Mouse (Mus musculus): ENCODE measurements around the gene Midn. TPM values are rescaled to one million over a fixed set of nuclear protein-coding genes. Genes with fewer than 3 reads are reported as not detected.

Midn gene
- polyA plus RNA-seq, 1 experiment from 2014 or later = 78.2 TPM

DNA sequence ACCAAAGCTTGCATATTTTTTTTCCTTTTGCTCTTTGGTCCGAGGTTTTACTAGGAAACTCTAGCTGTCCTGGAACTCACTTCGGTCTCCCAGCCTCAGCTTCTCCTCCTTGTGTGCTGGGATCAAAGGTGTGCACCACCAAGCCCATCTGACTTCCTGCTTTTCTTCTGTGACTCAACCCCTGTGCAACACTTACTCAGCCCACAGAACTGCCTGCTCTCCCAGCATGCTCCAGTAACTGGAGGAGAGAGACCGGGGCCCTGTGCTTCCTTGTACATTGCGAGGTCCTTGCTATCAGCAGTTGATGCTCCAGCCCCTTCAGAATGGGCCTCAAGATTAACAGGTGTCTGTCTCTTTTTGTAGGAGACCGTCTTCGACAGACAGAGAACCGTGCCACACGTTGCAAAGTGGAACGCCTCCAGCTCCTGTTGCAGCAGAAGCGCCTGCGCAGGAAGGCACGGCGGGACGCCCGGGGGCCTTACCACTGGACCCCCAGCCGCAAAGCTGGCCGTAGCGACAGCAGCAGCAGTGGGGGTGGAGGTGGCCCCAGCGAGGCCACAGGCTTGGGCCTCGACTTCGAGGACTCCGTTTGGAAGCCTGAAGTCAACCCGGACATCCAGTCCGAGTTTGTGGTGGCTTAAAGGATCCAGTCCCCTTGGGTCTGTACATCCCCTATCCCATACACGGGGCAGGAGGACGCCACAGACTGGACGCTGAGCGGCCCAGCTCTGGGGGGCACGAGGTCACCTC lies 8.1 kb downstream of the Midn start:
- ATAC-seq (ENCODE audit: insufficient read depth, low FRiP score, low TSS enrichment) (no peak), DNase-seq (ENCODE audit: low spot score) (no peak)
- peak overlapping the region; percentile 30; the same call in 1 of the 2 replicates for H3K27ac ChIP-seq (ENCODE audit: low read depth, low read length)
- no peaks in the 10 kb centered on the region for H3K9me3 ChIP-seq (ENCODE audit: control insufficient read depth, low read length)
- 90% methylated on average over 29 of the region's 29 CpGs for WGBS
- 0 out of 2 replicates have a peak overlapping the region, but pooled peaks have one; percentile 10 for H3K4me3 ChIP-seq (ENCODE audit: low read depth, low read length)
- peaks cover 64% of the 10 kb centered on the region for H3K4me1 ChIP-seq (ENCODE audit: control insufficient read depth, insufficient read depth, low read length)
- H3K4me2 ChIP-seq (ENCODE audit: low read depth) = no peak overlapping the region
- H3K36me3 ChIP-seq (ENCODE audit: control insufficient read depth, insufficient read depth, low read length) = peaks cover 55% of the 10 kb centered on the region
- no peaks in the 10 kb centered on the region for H3K27me3 ChIP-seq (ENCODE audit: control insufficient read depth, insufficient read depth, low read length)
- no peak overlapping the region for H3K9ac ChIP-seq (ENCODE audit: low read length)

DNA sequence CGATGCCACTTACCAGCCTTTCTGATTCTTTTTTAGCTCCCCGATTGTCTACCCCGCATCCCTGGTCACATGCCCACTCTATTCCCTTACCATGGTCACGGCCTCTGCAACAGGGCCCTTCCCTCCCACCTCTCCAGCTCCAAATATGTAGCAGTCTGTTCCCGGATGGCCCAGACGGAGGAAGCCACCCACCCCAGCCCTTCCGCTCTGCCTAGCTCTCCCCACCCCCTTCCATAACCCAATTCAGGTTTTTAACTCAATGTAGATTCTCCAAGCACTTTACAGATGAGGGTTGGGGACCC lies 8.6 kb downstream of the Midn start:
- Histone ChIP-seq H3K36me3 (ENCODE audit: control insufficient read depth, insufficient read depth, low read length) (peaks cover 53% of the 10 kb centered on the region), H3K9ac (ENCODE audit: low read length) (no peak overlapping the region), H3K9me3 (ENCODE audit: control insufficient read depth, low read length) (no peaks in the 10 kb centered on the region), H3K4me3 (ENCODE audit: low read depth, low read length) (0 out of 2 replicates have a peak overlapping the region, but pooled peaks have one; percentile 10), H3K4me1 (ENCODE audit: control insufficient read depth, insufficient read depth, low read length) (peaks cover 67% of the 10 kb centered on the region), H3K27ac (ENCODE audit: low read depth, low read length) (peak overlapping the region; percentile 87; the same call in 1 of the 2 replicates), H3K4me2 (ENCODE audit: low read depth) (no peak overlapping the region), H3K27me3 (ENCODE audit: control insufficient read depth, insufficient read depth, low read length) (no peaks in the 10 kb centered on the region)
- 78% methylated on average over 7 of the region's 7 CpGs for WGBS
- DNase-seq (ENCODE audit: low spot score) (no peak), ATAC-seq (ENCODE audit: insufficient read depth, low FRiP score, low TSS enrichment) (no peak)

DNA sequence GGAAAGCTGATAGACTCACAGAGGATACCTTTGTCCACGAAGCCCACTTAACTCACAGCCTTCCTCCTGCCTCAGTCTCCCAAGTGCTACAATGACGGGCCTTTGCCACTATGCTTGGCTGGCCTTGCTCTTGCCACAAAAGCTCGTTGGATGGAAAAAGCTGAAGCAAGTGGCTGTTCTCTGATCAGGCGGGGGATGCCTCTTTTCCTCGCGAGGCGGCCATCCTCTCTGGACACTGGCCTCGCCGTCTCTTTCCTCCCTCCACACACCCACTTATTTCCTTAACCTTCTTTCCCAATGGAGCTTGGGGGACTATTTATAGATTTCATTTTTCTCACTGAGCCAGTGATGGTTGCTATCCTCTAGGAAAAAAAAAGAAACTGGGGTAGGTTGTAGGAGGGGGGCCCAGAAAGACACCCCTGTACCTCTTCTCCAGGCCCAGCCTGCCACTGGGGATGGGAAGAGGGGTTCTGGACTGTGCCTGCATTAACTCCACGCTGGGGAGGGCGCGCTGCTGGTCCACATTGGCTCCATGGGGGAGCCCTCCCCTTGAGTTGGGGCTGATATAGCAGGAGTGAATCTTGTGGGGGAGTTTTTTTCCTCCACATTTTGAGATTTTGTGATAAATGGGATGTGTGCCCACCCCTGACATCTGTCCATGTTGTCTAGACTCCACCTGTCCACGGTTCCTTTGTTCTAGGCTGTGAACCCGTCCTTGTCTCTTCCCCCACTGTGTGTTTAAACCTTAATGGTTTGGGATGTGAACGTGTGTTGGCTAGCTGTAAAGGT lies 9.3 kb downstream of the Midn start:
- Histone ChIP-seq H3K27ac (ENCODE audit: low read depth, low read length) (peak overlapping the region; percentile 87; the same call in 1 of the 2 replicates), H3K36me3 (ENCODE audit: control insufficient read depth, insufficient read depth, low read length) (peaks cover 50% of the 10 kb centered on the region), H3K9ac (ENCODE audit: low read length) (peak overlapping the region; percentile 35; the same call in 1 of the 2 replicates), H3K4me3 (ENCODE audit: low read depth, low read length) (no peak overlapping the region), H3K4me1 (ENCODE audit: control insufficient read depth, insufficient read depth, low read length) (peaks cover 66% of the 10 kb centered on the region), H3K27me3 (ENCODE audit: control insufficient read depth, insufficient read depth, low read length) (no peaks in the 10 kb centered on the region), H3K9me3 (ENCODE audit: control insufficient read depth, low read length) (no peaks in the 10 kb centered on the region), H3K4me2 (ENCODE audit: low read depth) (0 out of 2 replicates have a peak overlapping the region, but pooled peaks have one; percentile 5)
- no peak for DNase-seq (ENCODE audit: low spot score)
- 69% methylated on average over 15 of the region's 15 CpGs for WGBS
- ATAC-seq (ENCODE audit: insufficient read depth, low FRiP score, low TSS enrichment) = no peak

DNA sequence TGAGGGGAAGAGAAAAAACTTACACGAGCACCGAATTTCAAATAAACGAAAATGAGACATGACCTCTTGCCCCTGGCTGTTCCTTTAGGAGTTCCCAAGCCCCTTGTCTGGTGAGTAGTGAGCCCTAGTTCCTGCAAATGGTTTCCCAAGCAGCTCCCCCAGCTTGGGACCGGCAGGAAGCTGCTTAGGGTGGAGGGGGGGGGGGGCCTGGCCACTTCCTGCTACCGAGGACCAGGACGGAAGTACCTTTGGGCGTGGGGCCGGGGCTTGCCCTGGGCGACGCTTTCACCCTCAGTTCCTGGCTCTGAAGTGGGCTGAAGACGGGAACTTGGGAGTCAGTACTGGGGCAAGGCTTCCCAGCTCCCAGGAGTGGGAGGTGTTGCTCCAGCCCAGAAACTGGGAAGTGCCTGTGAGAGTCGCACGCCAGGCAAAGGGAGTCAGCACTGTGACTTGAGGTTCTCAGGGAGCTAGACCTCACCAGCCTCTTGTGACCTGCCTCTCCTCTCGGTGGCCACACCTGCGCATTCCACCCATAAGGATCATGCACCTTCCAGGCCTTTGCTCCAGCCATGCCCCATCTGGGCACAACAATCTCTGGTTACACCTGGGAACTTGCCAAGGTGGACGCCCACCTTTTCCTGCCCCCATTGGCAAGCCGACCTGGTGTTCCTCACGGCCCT lies 10.4 kb downstream of the Midn start:
- H3K4me2 ChIP-seq (ENCODE audit: low read depth) = peak overlapping the region; percentile 59
- peak overlapping the region; percentile 12 for H3K4me3 ChIP-seq (ENCODE audit: low read depth, low read length)
- H3K4me1 ChIP-seq (ENCODE audit: control insufficient read depth, insufficient read depth, low read length) = peaks cover 55% of the 10 kb centered on the region
- H3K27me3 ChIP-seq (ENCODE audit: control insufficient read depth, insufficient read depth, low read length) = no peaks in the 10 kb centered on the region
- WGBS = 17% methylated on average over 18 of the region's 18 CpGs
- peak overlapping the region; percentile 87 for H3K27ac ChIP-seq (ENCODE audit: low read depth, low read length)
- H3K9ac ChIP-seq (ENCODE audit: low read length) = no peak overlapping the region
- peak; percentile 64 for DNase-seq (ENCODE audit: low spot score)
- no peak for ATAC-seq (ENCODE audit: insufficient read depth, low FRiP score, low TSS enrichment)
- H3K36me3 ChIP-seq (ENCODE audit: control insufficient read depth, insufficient read depth, low read length) = peaks cover 40% of the 10 kb centered on the region
- H3K9me3 ChIP-seq (ENCODE audit: control insufficient read depth, low read length) = no peaks in the 10 kb centered on the region

DNA sequence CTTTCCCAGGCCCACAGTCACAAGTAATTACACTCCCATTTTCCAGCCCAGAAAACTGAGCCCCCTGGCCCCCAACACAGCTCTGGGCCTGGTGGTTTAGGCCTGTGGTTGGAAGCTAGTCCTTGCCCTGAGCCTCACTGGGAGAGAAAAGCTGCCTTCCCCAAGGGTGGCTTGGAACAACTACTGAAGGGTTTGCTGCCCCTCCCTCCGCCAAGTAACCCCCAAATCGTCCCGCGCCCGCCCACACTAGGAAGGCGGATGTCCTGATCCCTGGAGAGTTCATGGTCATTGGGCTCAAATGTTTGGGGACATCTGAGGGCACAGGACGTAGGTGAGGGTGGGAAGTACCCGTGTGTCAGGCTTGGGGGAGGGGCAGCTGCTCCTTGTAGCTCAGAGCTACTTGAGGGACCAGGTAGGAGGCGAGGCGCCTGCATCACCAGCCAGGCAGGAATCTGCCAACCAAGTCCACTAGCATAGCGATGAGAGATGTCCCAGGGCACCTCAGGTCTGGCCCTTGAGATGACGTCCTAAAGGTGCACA lies 11.0 kb downstream of the Midn start:
- Histone ChIP-seq H3K4me1 (ENCODE audit: control insufficient read depth, insufficient read depth, low read length) (peaks cover 50% of the 10 kb centered on the region), H3K27me3 (ENCODE audit: control insufficient read depth, insufficient read depth, low read length) (no peaks in the 10 kb centered on the region), H3K9ac (ENCODE audit: low read length) (peak overlapping the region; percentile 44), H3K9me3 (ENCODE audit: control insufficient read depth, low read length) (no peaks in the 10 kb centered on the region), H3K4me3 (ENCODE audit: low read depth, low read length) (peak overlapping the region; percentile 33), H3K27ac (ENCODE audit: low read depth, low read length) (peak overlapping the region; percentile 87), H3K4me2 (ENCODE audit: low read depth) (peak overlapping the region; percentile 59), H3K36me3 (ENCODE audit: control insufficient read depth, insufficient read depth, low read length) (peaks cover 33% of the 10 kb centered on the region)
- WGBS = 6% methylated on average over 12 of the region's 12 CpGs
- no peak for DNase-seq (ENCODE audit: low spot score)
- ATAC-seq (ENCODE audit: insufficient read depth, low FRiP score, low TSS enrichment) = peak; percentile 1

DNA sequence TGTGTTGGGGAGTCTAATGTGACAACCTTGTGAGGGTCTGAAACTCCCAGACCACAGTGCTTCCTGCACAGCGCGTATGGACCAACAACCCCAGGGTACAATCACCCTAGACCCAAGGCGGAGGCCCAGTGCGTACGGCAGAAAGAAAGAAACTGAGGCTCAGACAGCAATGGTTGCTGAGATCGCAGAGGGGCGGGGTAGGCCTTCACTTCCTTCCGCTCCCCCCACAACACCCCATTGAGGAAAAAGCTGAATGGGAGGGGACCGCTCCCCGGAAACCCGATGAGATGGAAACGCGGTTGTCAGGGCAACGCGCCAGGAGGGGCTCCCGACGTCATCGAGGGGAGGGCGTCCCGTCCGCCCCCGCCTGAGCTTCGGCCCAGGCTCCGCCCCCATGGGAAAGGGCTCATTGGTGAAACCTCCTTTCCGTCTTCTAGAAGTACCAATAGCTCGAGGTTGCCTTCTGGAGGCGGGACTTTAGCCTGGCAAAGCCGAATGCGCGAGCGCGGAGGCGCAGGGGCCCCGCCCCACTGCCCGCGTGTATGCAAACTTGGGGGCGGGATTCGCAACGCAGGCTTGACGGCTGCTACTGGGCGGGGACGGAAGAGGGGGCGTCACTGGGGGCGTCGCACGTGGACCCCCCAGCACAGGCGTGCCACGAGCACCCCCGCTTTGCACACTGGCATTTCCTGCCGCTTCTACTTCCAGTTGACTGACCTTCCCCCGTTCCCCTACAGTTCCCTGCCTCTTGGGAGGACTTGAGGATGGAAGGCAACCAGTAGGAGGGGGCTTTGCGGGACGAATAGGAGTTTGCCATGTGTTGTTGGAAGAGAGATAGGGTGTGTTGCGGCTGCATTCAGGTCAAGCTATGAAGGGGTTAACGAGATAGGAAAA lies 11.7 kb downstream of the Midn start:
- H3K4me1 ChIP-seq (ENCODE audit: control insufficient read depth, insufficient read depth, low read length) = peaks cover 52% of the 10 kb centered on the region
- WGBS = under 1% methylated on average over 54 of the region's 55 CpGs
- no peaks in the 10 kb centered on the region for H3K27me3 ChIP-seq (ENCODE audit: control insufficient read depth, insufficient read depth, low read length)
- ATAC-seq (ENCODE audit: insufficient read depth, low FRiP score, low TSS enrichment) (peak; percentile 70), DNase-seq (ENCODE audit: low spot score) (peak; percentile 96)
- peak overlapping the region; percentile 44 for H3K9ac ChIP-seq (ENCODE audit: low read length)
- peak overlapping the region; percentile 33 for H3K4me3 ChIP-seq (ENCODE audit: low read depth, low read length)
- H3K27ac ChIP-seq (ENCODE audit: low read depth, low read length) = peak overlapping the region; percentile 87
- peak overlapping the region; percentile 59 for H3K4me2 ChIP-seq (ENCODE audit: low read depth)
- no peaks in the 10 kb centered on the region for H3K9me3 ChIP-seq (ENCODE audit: control insufficient read depth, low read length)
- H3K36me3 ChIP-seq (ENCODE audit: control insufficient read depth, insufficient read depth, low read length) = peaks cover 26% of the 10 kb centered on the region

DNA sequence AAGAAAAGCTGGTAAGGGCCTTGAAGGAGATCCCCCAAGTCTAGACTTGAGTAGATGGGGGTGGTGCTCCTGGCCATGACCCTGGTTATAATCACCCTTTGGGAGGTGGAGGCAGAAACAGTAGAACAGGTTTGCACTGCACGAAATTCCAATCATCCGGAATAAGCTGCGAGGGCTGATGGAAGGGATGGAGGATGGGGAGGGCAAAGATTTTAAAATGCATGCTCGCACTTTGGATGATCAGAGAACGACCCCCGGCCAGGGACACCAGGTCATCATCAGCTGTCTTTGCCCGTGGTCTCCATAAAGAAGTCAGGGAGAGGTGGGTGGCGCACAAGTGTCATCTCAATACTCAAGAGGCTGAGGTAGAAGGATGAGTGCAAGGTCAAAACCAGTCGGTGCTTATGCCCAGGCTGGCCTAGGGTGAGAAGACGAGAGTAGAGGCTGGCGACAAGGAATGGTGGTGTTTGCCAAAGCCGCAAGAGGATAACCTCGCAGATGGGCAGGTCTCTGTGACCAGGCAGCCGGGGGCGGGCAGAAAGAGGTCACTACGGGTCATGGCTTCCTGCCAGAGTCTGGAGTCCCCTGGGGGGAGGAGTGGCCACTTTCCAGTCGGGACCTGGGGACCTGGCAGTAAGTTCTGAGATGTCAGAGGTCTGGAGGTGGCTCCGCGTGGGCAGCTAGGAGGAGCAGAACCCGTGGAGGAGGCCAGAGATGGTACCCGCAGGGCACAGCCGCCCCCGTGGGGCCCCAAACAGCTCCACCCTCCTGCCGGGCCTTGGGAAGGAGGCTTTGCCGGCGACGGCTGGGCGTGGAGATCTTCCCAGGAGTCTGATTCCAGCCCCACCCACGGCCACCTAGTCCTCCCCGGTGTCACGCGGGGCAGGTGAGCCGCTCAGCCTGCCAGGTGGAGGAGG lies 12.6 kb downstream of the Midn start:
- peak overlapping the region; percentile 33 for H3K4me3 ChIP-seq (ENCODE audit: low read depth, low read length)
- peaks cover 53% of the 10 kb centered on the region for H3K4me1 ChIP-seq (ENCODE audit: control insufficient read depth, insufficient read depth, low read length)
- ATAC-seq (ENCODE audit: insufficient read depth, low FRiP score, low TSS enrichment) (no peak), DNase-seq (ENCODE audit: low spot score) (peak; percentile 58)
- H3K9me3 ChIP-seq (ENCODE audit: control insufficient read depth, low read length) = no peaks in the 10 kb centered on the region
- H3K27ac ChIP-seq (ENCODE audit: low read depth, low read length) = peak overlapping the region; percentile 85
- H3K4me2 ChIP-seq (ENCODE audit: low read depth) = peak overlapping the region; percentile 48
- peak overlapping the region; percentile 44 for H3K9ac ChIP-seq (ENCODE audit: low read length)
- H3K36me3 ChIP-seq (ENCODE audit: control insufficient read depth, insufficient read depth, low read length) = peaks cover 18% of the 10 kb centered on the region
- 1% methylated on average over 33 of the region's 33 CpGs for WGBS
- H3K27me3 ChIP-seq (ENCODE audit: control insufficient read depth, insufficient read depth, low read length) = no peaks in the 10 kb centered on the region

Measured in neural tube, embryonic 11.5 days (tissue).